Mouse (Mus musculus) forebrain, embryonic 11.5 days (tissue): ENCODE data around the gene Psmd11. TPM values are rescaled to one million over a fixed set of nuclear protein-coding genes. Genes with fewer than 3 reads are reported as not detected.

Experiments
- ATAC-seq: fragments of 200-750 bp; cut with Nextera tagmentation; replicated peaks from 2 replicates; pipeline ENCODE4 v1.8.0; 2017; ENCODE audit warnings: moderate TSS enrichment; ENCODE audit not compliant: low FRiP score
- DNase-seq: peaks from one replicate; pipeline ENCODE4 v3.0.0-alpha.2; 2017; ENCODE audit warnings: low spot score
- H3K27ac ChIP-seq: fragments of 300-500 bp; sonication (generic); 2 replicates; pipeline ENCODE4 v1.5.1; 2014; ENCODE audit warnings: low read depth, low read length
- H3K27me3 ChIP-seq: fragments of 300-500 bp; sonication (generic); 2 replicates; pipeline ENCODE4 v1.6.1; 2014; ENCODE audit warnings: mild to moderate bottlenecking, low read length, mixed read lengths; ENCODE audit not compliant: control insufficient read depth, insufficient read depth
- H3K36me3 ChIP-seq: fragments of 300-500 bp; sonication (generic); 2 replicates; pipeline ENCODE4 v1.6.1; 2014; ENCODE audit warnings: mild to moderate bottlenecking, low read length, moderate library complexity, mixed read lengths; ENCODE audit not compliant: control insufficient read depth, insufficient read depth
- H3K4me1 ChIP-seq: fragments of 300-500 bp; sonication (generic); replicated peaks from 2 replicates; pipeline ENCODE4 v1.6.1; 2014; ENCODE audit warnings: low read length, mixed read lengths; ENCODE audit not compliant: control insufficient read depth, insufficient read depth
- H3K4me2 ChIP-seq: fragments of 300-500 bp; sonication (generic); 2 replicates; pipeline ENCODE4 v1.6.1; 2014; ENCODE audit warnings: low read depth, mild to moderate bottlenecking, low read length, moderate library complexity, mixed read lengths; ENCODE audit not compliant: severe bottlenecking
- H3K4me3 ChIP-seq: fragments of 300-500 bp; sonication (generic); 2 replicates; pipeline ENCODE4 v1.5.1; 2014; ENCODE audit warnings: low read depth, low read length
- H3K9ac ChIP-seq: fragments of 300-500 bp; sonication (generic); 2 replicates; pipeline ENCODE4 v1.6.1; 2014; ENCODE audit warnings: low read length
- H3K9me3 ChIP-seq: fragments of 300-500 bp; sonication (generic); 2 replicates; pipeline ENCODE4 v1.6.1; 2016; ENCODE audit warnings: low read length, mixed read lengths; ENCODE audit not compliant: control insufficient read depth
- WGBS: fragments of 180-500 bp; shearing (Covaris S2); extraction: QIAGEN DNeasy Blood & Tissue Kit; methylation state at CpG from one replicate; pipeline ENCODE4 v1.1.7; 2014; 5-methylcytosine and 5-hydroxymethylcytosine counted together
- polyA plus RNA-seq: library from polyadenylated mRNA; unstranded; fragments of >200 nt; fragmentation: Nextera tagmentation; extraction: Ambion mirVana; gene quantifications from 2 replicates; pipeline ENCODE4 v1.2.1, GENCODE M21; 2014

Psmd11 gene
- polyA plus RNA-seq, 1 experiment from 2014 or later: 333 TPM

GRCm38 (mm10) chr11:80474846-80475245 is 46.4 kb downstream of the Psmd11 start:
- WGBS: 91% methylated on average over 11 of the region's 11 CpGs

DNA sequence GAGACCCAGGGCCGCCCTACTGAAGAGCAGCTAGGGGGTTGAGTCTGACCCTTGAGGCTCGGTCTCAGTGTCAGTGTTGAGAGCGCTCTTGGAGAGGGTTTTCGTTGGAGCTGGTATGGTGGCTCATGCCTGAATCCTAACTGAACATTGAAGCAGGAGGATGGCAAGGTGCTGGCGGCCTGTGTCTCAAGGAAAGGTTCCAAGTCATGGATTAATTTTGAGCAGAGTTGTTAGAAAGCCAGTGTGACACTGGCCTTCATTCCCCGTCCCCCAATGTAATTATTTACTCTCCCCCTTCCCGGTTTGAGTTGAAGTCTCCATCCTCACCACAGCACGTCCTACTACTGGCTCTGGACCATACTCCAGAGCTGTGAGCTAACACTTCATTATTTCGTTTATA is 47.1 kb downstream of the Psmd11 start:
- H3K27me3 ChIP-seq: peaks cover 7% of the 10 kb centered on the region; the same call in 1 of the 2 replicates
- peak overlapping the region; percentile 58; the same call in 1 of the 2 replicates for H3K9ac ChIP-seq
- 78% methylated on average over 9 of the region's 9 CpGs for WGBS

More at GRCm38 (mm10) chr11:80474846-80475245, 46.4 kb downstream of the Psmd11 start:
- no peak overlapping the region for H3K9ac ChIP-seq
- H3K4me2 ChIP-seq: no peak overlapping the region
- H3K27me3 ChIP-seq: peaks cover 7% of the 10 kb centered on the region; the same call in 1 of the 2 replicates
- ATAC-seq (no peak), DNase-seq (no peak)
- peaks cover 8% of the 10 kb centered on the region; the same call in 1 of the 2 replicates for H3K4me1 ChIP-seq
- H3K36me3 ChIP-seq: peaks cover 4% of the 10 kb centered on the region; the same call in 1 of the 2 replicates
- H3K27ac ChIP-seq: no peak overlapping the region
- H3K9me3 ChIP-seq: no peaks in the 10 kb centered on the region
- no peak overlapping the region for H3K4me3 ChIP-seq

DNA sequence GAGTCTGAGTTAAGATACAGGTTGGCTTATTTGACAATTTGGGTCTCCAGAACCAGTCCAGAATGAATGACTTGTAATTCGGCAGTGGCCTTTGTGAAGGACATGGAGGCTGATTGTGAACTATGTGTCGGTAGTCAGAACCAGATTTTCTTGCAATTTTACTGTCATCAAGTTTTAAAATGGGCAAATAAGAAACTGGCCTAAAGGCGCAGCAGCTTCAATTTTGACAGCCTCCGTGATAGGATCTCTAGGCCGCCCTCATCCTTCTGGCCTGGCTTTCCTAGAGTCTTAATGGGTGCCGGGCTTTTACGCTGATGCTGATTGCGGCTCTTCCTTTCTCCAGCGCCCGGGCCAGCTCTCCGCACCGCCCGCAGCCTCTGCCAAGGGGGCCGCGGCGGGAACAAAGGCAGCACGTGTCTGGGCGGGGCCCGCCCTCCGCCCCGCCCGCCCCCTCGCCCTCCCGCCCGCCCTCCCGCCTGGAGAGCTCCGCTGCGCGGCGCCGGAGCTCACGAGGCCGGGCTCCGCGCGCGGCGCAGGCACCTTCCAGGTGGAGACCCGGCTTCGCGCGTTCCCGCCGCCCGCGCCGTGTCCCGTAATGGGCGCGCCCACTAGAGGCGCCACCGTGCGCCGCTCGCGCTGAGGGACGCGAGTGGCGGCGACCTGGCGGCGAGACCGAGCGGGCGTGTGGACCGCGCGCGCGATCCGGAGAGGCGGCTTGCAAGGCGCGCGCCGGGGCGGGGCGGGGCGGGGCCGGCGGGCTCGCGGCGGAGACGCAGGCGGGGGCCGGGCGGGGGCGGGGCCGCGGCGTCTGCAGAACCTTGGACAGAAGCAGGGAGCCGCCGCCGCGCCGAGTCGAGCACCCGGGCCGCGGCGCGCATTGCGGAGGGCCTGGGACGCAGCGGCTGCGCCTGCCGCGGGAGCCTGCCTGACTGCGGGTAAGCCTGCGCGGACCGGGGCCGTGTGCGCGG is 48.1 kb downstream of the Psmd11 start, which contains the start of gene Cdk5r1:
Gene Cdk5r1, plus strand, starts transcription at position 802 of the 968 bp plus-strand sequence.
- under 1% methylated on average over 50 of the region's 116 CpGs for WGBS
- Histone ChIP-seq H3K27me3 (peaks cover 7% of the 10 kb centered on the region; the same call in 1 of the 2 replicates), H3K9ac (peak within 1 kb of the TSS; percentile 91), H3K4me3 (peak within 1 kb of the TSS; percentile 75), H3K4me1 (peaks cover 13% of the 10 kb centered on the region; the same call in 1 of the 2 replicates), H3K27ac (peak within 1 kb of the TSS; percentile 85), H3K9me3 (no peaks in the 10 kb centered on the region), H3K4me2 (peak within 1 kb of the TSS; percentile 91), H3K36me3 (peaks cover 4% of the 10 kb centered on the region; the same call in 1 of the 2 replicates)
- DNase-seq (peak; percentile 96), ATAC-seq (peak; percentile 87)

More for the DNA sequence above, 47.1 kb downstream of the Psmd11 start:
- Histone ChIP-seq H3K9me3 (no peaks in the 10 kb centered on the region), H3K27ac (no peak overlapping the region), H3K4me3 (no peak overlapping the region), H3K4me2 (no peak overlapping the region), H3K36me3 (peaks cover 4% of the 10 kb centered on the region; the same call in 1 of the 2 replicates), H3K4me1 (peaks cover 11% of the 10 kb centered on the region; the same call in 1 of the 2 replicates)
- DNase-seq (no peak), ATAC-seq (no peak)

DNA sequence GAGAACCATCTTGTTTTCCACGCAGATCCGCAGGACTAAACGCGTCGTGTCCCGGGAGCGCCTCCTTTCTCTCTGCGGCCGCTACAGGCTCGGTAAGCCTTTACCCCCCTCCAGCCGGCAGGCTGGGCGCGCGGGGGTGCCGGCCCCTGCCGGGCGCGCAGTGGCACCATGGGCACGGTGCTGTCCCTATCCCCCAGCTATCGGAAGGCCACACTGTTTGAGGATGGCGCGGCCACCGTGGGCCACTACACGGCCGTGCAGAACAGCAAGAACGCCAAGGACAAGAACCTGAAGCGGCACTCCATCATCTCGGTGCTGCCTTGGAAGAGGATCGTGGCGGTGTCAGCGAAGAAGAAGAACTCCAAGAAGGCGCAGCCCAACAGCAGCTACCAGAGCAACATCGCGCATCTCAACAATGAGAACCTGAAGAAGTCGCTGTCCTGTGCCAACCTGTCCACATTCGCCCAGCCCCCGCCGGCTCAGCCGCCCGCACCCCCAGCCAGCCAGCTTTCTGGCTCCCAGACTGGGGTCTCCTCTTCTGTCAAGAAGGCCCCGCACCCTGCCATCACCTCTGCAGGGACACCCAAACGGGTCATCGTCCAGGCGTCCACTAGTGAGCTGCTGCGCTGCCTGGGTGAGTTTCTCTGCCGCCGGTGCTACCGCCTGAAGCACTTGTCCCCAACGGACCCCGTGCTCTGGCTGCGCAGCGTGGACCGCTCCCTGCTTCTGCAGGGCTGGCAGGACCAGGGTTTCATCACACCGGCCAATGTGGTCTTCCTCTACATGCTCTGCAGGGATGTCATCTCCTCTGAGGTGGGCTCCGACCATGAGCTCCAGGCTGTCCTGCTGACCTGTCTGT is 49.2 kb downstream of the Psmd11 start:
- peak; percentile 69 for DNase-seq
- Histone ChIP-seq H3K9ac (peak overlapping the region; percentile 91), H3K9me3 (no peaks in the 10 kb centered on the region), H3K27ac (peak overlapping the region; percentile 85), H3K36me3 (no peaks in the 10 kb centered on the region; the same call in 1 of the 2 replicates), H3K27me3 (peaks cover 7% of the 10 kb centered on the region; the same call in 1 of the 2 replicates), H3K4me1 (peaks cover 13% of the 10 kb centered on the region; the same call in 1 of the 2 replicates), H3K4me3 (peak overlapping the region; percentile 75), H3K4me2 (peak overlapping the region; percentile 91)
- peak; percentile 25 for ATAC-seq
- 13% methylated on average over 54 of the region's 55 CpGs for WGBS

DNA sequence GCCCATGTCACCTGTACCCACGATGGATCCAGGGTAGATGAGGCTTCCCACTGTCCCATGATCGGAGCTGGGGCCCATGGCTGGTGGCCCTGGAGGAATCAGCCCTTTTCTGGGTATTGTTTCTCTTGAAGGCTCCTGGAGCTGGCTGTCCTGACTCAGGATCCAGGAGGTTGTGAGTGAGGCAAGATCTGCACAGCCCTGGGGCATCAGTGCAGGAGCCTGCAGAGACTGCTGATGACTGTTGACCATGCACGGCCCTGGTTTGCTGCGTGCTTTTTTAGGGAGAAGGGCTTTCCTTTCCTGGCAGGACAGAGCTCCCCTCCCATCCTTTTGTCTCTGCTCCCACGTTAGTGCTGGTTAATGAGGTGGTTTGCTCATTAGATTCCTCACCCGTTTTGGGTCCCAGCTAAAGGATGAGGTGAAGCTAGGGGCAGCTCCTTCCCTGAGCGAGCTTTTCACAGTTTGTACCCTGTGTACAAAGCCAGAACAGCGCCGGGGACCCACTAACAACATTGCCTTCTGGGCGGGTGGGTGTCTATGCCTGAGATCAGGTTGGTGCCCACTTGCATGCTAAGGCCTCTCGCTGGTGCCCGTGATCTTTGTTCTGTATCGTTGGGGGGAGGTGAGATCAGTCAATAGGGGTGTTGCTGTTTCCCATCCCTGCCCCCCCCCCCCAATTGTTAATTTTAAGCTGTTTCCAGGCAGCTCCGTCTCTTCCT is 50.4 kb downstream of the Psmd11 start:
- Histone ChIP-seq H3K27ac (no peak overlapping the region), H3K9me3 (no peaks in the 10 kb centered on the region), H3K27me3 (peaks cover 7% of the 10 kb centered on the region; the same call in 1 of the 2 replicates), H3K4me3 (peak overlapping the region; percentile 75), H3K36me3 (no peaks in the 10 kb centered on the region), H3K9ac (peak overlapping the region; percentile 91), H3K4me2 (peak overlapping the region; percentile 91), H3K4me1 (peaks cover 13% of the 10 kb centered on the region; the same call in 1 of the 2 replicates)
- ATAC-seq (no peak), DNase-seq (no peak)
- WGBS: 33% methylated on average over 14 of the region's 14 CpGs

- H3K4me1 ChIP-seq: peaks cover 13% of the 10 kb centered on the region; the same call in 1 of the 2 replicates
- H3K9me3 ChIP-seq: no peaks in the 10 kb centered on the region
- 56% methylated on average over 5 of the region's 5 CpGs for WGBS
- H3K27ac ChIP-seq: no peak overlapping the region
- no peaks in the 10 kb centered on the region for H3K36me3 ChIP-seq
- peak overlapping the region; percentile 75 for H3K4me3 ChIP-seq
- H3K9ac ChIP-seq: peak overlapping the region; percentile 91
- peaks cover 7% of the 10 kb centered on the region; the same call in 1 of the 2 replicates for H3K27me3 ChIP-seq
- DNase-seq (no peak), ATAC-seq (no peak)
- H3K4me2 ChIP-seq: peak overlapping the region; percentile 91
Measured at GRCm38 (mm10) chr11:80479425-80479824, 51.0 kb downstream of the Psmd11 start.

GRCm38 (mm10) chr11:80479906-80480866 is 51.8 kb downstream of the Psmd11 start:
- WGBS: 79% methylated on average over 31 of the region's 31 CpGs
- Histone ChIP-seq H3K27ac (no peak overlapping the region), H3K36me3 (no peaks in the 10 kb centered on the region), H3K4me2 (peak overlapping the region; percentile 91), H3K9ac (peak overlapping the region; percentile 91), H3K27me3 (peaks cover 7% of the 10 kb centered on the region), H3K4me1 (peaks cover 13% of the 10 kb centered on the region; the same call in 1 of the 2 replicates), H3K4me3 (peak overlapping the region; percentile 75), H3K9me3 (no peaks in the 10 kb centered on the region)
- ATAC-seq (no peak), DNase-seq (no peak)
